Mouse (Mus musculus): ENCODE data around the gene Mrgprb3. TPM values are rescaled to one million over a fixed set of nuclear protein-coding genes. Genes with fewer than 3 reads are reported as not detected.

Mrgprb3 gene
- total RNA-seq (2023; ENCODE audit: inconsistent age): not detected in 4 replicates

DNA sequence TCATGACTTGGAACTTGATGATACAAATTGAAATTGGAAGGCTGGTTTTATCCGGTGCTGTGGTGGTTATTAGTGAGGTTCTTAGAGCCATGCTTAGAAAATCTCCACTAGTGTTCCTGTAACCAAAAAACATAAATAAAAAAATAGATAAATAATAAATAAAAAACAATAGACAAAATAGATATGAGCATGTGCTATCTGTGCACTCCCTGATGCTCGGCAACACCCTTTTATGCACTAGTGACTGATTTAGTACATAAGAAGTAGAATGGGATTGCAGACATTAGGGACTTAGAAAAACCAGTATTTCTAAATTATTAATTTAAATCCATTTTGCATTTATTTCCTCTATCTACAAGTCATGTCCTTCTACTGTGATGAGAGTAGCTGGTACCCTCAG lies at the start of gene Mrgprb3:
Gene Mrgprb3 (minus strand): TSS at position 101 of the 400 bp plus-strand sequence.

Other genes starting within 250 kb of the Mrgprb3 start
- gene Mrgprb1, start 187.5 kb downstream of the Mrgprb3 start, total RNA-seq (2023; ENCODE audit: inconsistent age): not detected in 4 replicates
- not detected in 4 replicates for gene Mrgprx2, start 144.5 kb downstream of the Mrgprb3 start, total RNA-seq (2023; ENCODE audit: inconsistent age)
- gene Mrgprb2, start 85.7 kb downstream of the Mrgprb3 start, total RNA-seq (2023; ENCODE audit: inconsistent age): not detected in 4 replicates
- 38.0 to 45.4 TPM (median 42.7 TPM) in 4 replicates for gene Zdhhc13, start 145.2 kb upstream of the Mrgprb3 start, total RNA-seq (2023; ENCODE audit: inconsistent age)
- not detected in 4 replicates for gene Csrp3, start 204.2 kb upstream of the Mrgprb3 start, total RNA-seq (2023; ENCODE audit: inconsistent age)
- gene E2f8, start 237.8 kb upstream of the Mrgprb3 start, total RNA-seq (2023; ENCODE audit: inconsistent age): 0.51 to 3.1 TPM (median 1.7 TPM) in 4 replicates

All from B cell, adult (primary cell).